Mouse (Mus musculus) embryonic facial prominence, embryonic 15.5 days (tissue): ENCODE results near the gene Ip6k1. TPM values are rescaled to one million over a fixed set of nuclear protein-coding genes. Genes with fewer than 3 reads are reported as not detected.

Experiments used
- ATAC-seq: fragments of 200-750 bp; cut with Nextera tagmentation; 2 replicates; pipeline ENCODE4 v1.8.0; 2017; ENCODE audit warnings: low read depth, moderate TSS enrichment; ENCODE audit not compliant: insufficient number of reproducible peaks, low FRiP score, low TSS enrichment
- H3K27ac ChIP-seq: fragments of 300-500 bp; sonication (generic); replicated peaks from 2 replicates; pipeline ENCODE4 v1.5.1; 2015; ENCODE audit warnings: mild to moderate bottlenecking, inconsistent platforms
- H3K27me3 ChIP-seq: fragments of 300-500 bp; sonication (generic); 2 replicates; pipeline ENCODE4 v1.6.1; 2015; ENCODE audit warnings: inconsistent platforms
- H3K36me3 ChIP-seq: fragments of 300-500 bp; sonication (generic); 2 replicates; pipeline ENCODE4 v1.6.1; 2015; ENCODE audit warnings: mild to moderate bottlenecking, inconsistent platforms
- H3K4me1 ChIP-seq: fragments of 300-500 bp; sonication (generic); 2 replicates; pipeline ENCODE4 v1.6.1; 2015; ENCODE audit warnings: inconsistent platforms
- H3K4me2 ChIP-seq: fragments of 300-500 bp; sonication (generic); replicated peaks from 2 replicates; pipeline ENCODE4 v1.6.1; 2015; ENCODE audit warnings: mild to moderate bottlenecking, inconsistent platforms
- H3K4me3 ChIP-seq: fragments of 300-500 bp; sonication (generic); replicated peaks from 2 replicates; pipeline ENCODE4 v1.5.1; 2015; ENCODE audit warnings: mild to moderate bottlenecking, inconsistent platforms
- H3K9ac ChIP-seq: fragments of 300-500 bp; sonication (generic); 2 replicates; pipeline ENCODE4 v1.6.1; 2015; ENCODE audit warnings: inconsistent platforms
- H3K9me3 ChIP-seq: fragments of 300-500 bp; sonication (generic); replicated peaks from 2 replicates; pipeline ENCODE4 v1.6.1; 2016; ENCODE audit warnings: inconsistent platforms
- WGBS: fragments of 180-500 bp; shearing (Covaris S2); methylation state at CpG from one replicate; pipeline ENCODE4 v1.1.7; 2015; 5-methylcytosine and 5-hydroxymethylcytosine counted together
- polyA plus RNA-seq: library from polyadenylated mRNA; unstranded; fragments of >200 nt; fragmentation: Nextera tagmentation; extraction: Ambion mirVana; gene quantifications from 2 replicates; pipeline ENCODE4 v1.2.1, GENCODE M21; 2015

Ip6k1 gene
- polyA plus RNA-seq, 1 experiment from 2014 or later = 68.7 TPM

- H3K9ac ChIP-seq = no peak overlapping the region
- no peaks in the 10 kb centered on the region for H3K27me3 ChIP-seq
- ATAC-seq = no peak
- H3K9me3 ChIP-seq = no peaks in the 10 kb centered on the region
- H3K36me3 ChIP-seq = peaks cover 74% of the 10 kb centered on the region
- no peak overlapping the region for H3K27ac ChIP-seq
- no peak overlapping the region for H3K4me2 ChIP-seq
- no peaks in the 10 kb centered on the region for H3K4me1 ChIP-seq
- H3K4me3 ChIP-seq = no peak overlapping the region
- 39% methylated on average over 5 of the region's 5 CpGs for WGBS
These were observed 63.2 kb downstream of the Ip6k1 start for GRCm38 (mm10) chr9:108065491-108066011.

- ATAC-seq = no peak
- no peak overlapping the region for H3K27ac ChIP-seq
- peaks cover 75% of the 10 kb centered on the region for H3K36me3 ChIP-seq
- 80% methylated on average over 7 of the region's 7 CpGs for WGBS
- H3K9ac ChIP-seq = no peak overlapping the region
- no peaks in the 10 kb centered on the region for H3K4me1 ChIP-seq
- H3K9me3 ChIP-seq = no peaks in the 10 kb centered on the region
- no peak overlapping the region for H3K4me3 ChIP-seq
- H3K4me2 ChIP-seq = no peak overlapping the region
- no peaks in the 10 kb centered on the region for H3K27me3 ChIP-seq
These were observed 64.9 kb downstream of the Ip6k1 start for GRCm38 (mm10) chr9:108067199-108067598.

GRCm38 (mm10) chr9:108067900-108068299 lies 65.6 kb downstream of the Ip6k1 start:
- no peak overlapping the region for H3K27ac ChIP-seq
- 15% methylated on average over 8 of the region's 8 CpGs for WGBS
- ATAC-seq = no peak

GRCm38 (mm10) chr9:108069007-108069406 lies 66.7 kb downstream of the Ip6k1 start:
- H3K9ac ChIP-seq = no peak overlapping the region
- no peak for ATAC-seq
- no peak overlapping the region for H3K4me3 ChIP-seq
- peaks cover 57% of the 10 kb centered on the region for H3K36me3 ChIP-seq
- no peaks in the 10 kb centered on the region for H3K27me3 ChIP-seq
- WGBS = 85% methylated on average over 9 of the region's 9 CpGs
- no peak overlapping the region for H3K27ac ChIP-seq
- no peaks in the 10 kb centered on the region for H3K4me1 ChIP-seq
- H3K9me3 ChIP-seq = no peaks in the 10 kb centered on the region
- no peak overlapping the region for H3K4me2 ChIP-seq

More at GRCm38 (mm10) chr9:108067900-108068299, 65.6 kb downstream of the Ip6k1 start:
- Histone ChIP-seq H3K36me3 (peaks cover 68% of the 10 kb centered on the region), H3K27me3 (no peaks in the 10 kb centered on the region), H3K4me1 (no peaks in the 10 kb centered on the region), H3K9ac (no peak overlapping the region), H3K9me3 (no peaks in the 10 kb centered on the region), H3K4me2 (no peak overlapping the region), H3K4me3 (no peak overlapping the region)

- ATAC-seq = no peak
- Histone ChIP-seq H3K9ac (no peak overlapping the region), H3K4me3 (no peak overlapping the region), H3K4me2 (no peak overlapping the region), H3K36me3 (peaks cover 52% of the 10 kb centered on the region), H3K4me1 (no peaks in the 10 kb centered on the region), H3K9me3 (no peaks in the 10 kb centered on the region), H3K27me3 (no peaks in the 10 kb centered on the region), H3K27ac (no peak overlapping the region)
- 85% methylated on average over 7 of the region's 7 CpGs for WGBS
These were observed 67.2 kb downstream of the Ip6k1 start for GRCm38 (mm10) chr9:108069529-108069928.

- H3K36me3 ChIP-seq = peaks cover 41% of the 10 kb centered on the region
- H3K9ac ChIP-seq = no peak overlapping the region
- no peak overlapping the region for H3K27ac ChIP-seq
- WGBS = 87% methylated on average over 4 of the region's 4 CpGs
- H3K4me3 ChIP-seq = no peak overlapping the region
- no peak overlapping the region for H3K4me2 ChIP-seq
- no peaks in the 10 kb centered on the region for H3K9me3 ChIP-seq
- no peaks in the 10 kb centered on the region for H3K27me3 ChIP-seq
- ATAC-seq = no peak
- no peaks in the 10 kb centered on the region for H3K4me1 ChIP-seq
These were observed 69.5 kb downstream of the Ip6k1 start for GRCm38 (mm10) chr9:108071801-108072200.

GRCm38 (mm10) chr9:108072481-108072924 lies 70.2 kb downstream of the Ip6k1 start:
- WGBS = 73% methylated on average over 9 of the region's 9 CpGs
- no peak overlapping the region for H3K4me3 ChIP-seq
- no peaks in the 10 kb centered on the region for H3K27me3 ChIP-seq
- ATAC-seq = no peak
- H3K9ac ChIP-seq = no peak overlapping the region
- H3K9me3 ChIP-seq = no peaks in the 10 kb centered on the region
- no peak overlapping the region for H3K27ac ChIP-seq
- H3K36me3 ChIP-seq = peaks cover 35% of the 10 kb centered on the region
- H3K4me1 ChIP-seq = no peaks in the 10 kb centered on the region
- no peak overlapping the region for H3K4me2 ChIP-seq

- Histone ChIP-seq H3K4me3 (no peak overlapping the region), H3K9me3 (no peaks in the 10 kb centered on the region), H3K27me3 (no peaks in the 10 kb centered on the region), H3K4me2 (no peak overlapping the region), H3K9ac (no peak overlapping the region), H3K36me3 (peaks cover 31% of the 10 kb centered on the region), H3K27ac (no peak overlapping the region), H3K4me1 (peaks cover 7% of the 10 kb centered on the region)
- no peak for ATAC-seq
- 66% methylated on average over 7 of the region's 7 CpGs for WGBS
These were observed 71.0 kb downstream of the Ip6k1 start for GRCm38 (mm10) chr9:108073141-108073930.

- peak within 1 kb of the TSS; percentile 67 for H3K4me2 ChIP-seq
- H3K9ac ChIP-seq = peak within 1 kb of the TSS; percentile 82
- H3K9me3 ChIP-seq = no peaks in the 10 kb centered on the region
- H3K27ac ChIP-seq = peak within 1 kb of the TSS; percentile 30; the same call in 1 of the 2 replicates
- no peak for ATAC-seq
- H3K4me3 ChIP-seq = peak within 1 kb of the TSS; percentile 68
- WGBS = 53% methylated on average over 5 of the region's 5 CpGs
- H3K27me3 ChIP-seq = peaks cover 33% of the 10 kb centered on the region
- H3K4me1 ChIP-seq = peaks cover 31% of the 10 kb centered on the region
- H3K36me3 ChIP-seq = peaks cover 10% of the 10 kb centered on the region
These were observed 77.9 kb downstream of the Ip6k1 start, which contains the start of gene Mst1 for GRCm38 (mm10) chr9:108080168-108080567. TSS of gene Mst1 (plus strand) at chr9:108080436.

- 4% methylated on average over 19 of the region's 19 CpGs for WGBS
- peak overlapping the region; percentile 36 for H3K4me2 ChIP-seq
- ATAC-seq = no peak
- H3K36me3 ChIP-seq = peaks cover 34% of the 10 kb centered on the region
- H3K4me3 ChIP-seq = peak overlapping the region; percentile 12; the same call in 1 of the 2 replicates
- peaks cover 33% of the 10 kb centered on the region for H3K27me3 ChIP-seq
- no peak overlapping the region for H3K9ac ChIP-seq
- no peak overlapping the region for H3K27ac ChIP-seq
- H3K9me3 ChIP-seq = no peaks in the 10 kb centered on the region
- H3K4me1 ChIP-seq = peaks cover 31% of the 10 kb centered on the region
These were observed 80.2 kb downstream of the Ip6k1 start for GRCm38 (mm10) chr9:108082549-108082948.

GRCm38 (mm10) chr9:108082988-108083431 lies 80.7 kb downstream of the Ip6k1 start, which contains the start of gene Rnf123:
TSS of gene Rnf123 (minus strand) at chr9:108083346.
- Histone ChIP-seq H3K36me3 (peaks cover 38% of the 10 kb centered on the region), H3K27ac (no peak within 1 kb of the TSS), H3K4me3 (peak within 1 kb of the TSS; percentile 12; the same call in 1 of the 2 replicates), H3K4me1 (peaks cover 28% of the 10 kb centered on the region), H3K4me2 (peak within 1 kb of the TSS; percentile 36), H3K9me3 (no peaks in the 10 kb centered on the region), H3K9ac (no peak within 1 kb of the TSS), H3K27me3 (peaks cover 33% of the 10 kb centered on the region)
- ATAC-seq = no peak
- 31% methylated on average over 12 of the region's 12 CpGs for WGBS
